Mouse (Mus musculus): ENCODE measurements around the gene Natd1. TPM values are rescaled to one million over a fixed set of nuclear protein-coding genes. Genes with fewer than 3 reads are reported as not detected.

Gene Natd1
- total RNA-seq, 2 experiments from 2014 or later: 0.67 to 2.3 TPM

Other genes starting within 250 kb of the Natd1 start
- gene Llgl1, start 215.0 kb downstream of the Natd1 start, total RNA-seq (2015): 5.4 and 5.6 TPM in 2 replicates
- gene Llgl1, start 215.0 kb downstream of the Natd1 start, total RNA-seq (2017): 4.1 and 6.7 TPM in 2 replicates
- 62.6 and 80.2 TPM in 2 replicates for gene Flii, start 187.5 kb downstream of the Natd1 start, total RNA-seq (2015)
- gene Flii, start 187.5 kb downstream of the Natd1 start, total RNA-seq (2017): 133 and 138 TPM in 2 replicates
- 2.2 and 2.4 TPM in 2 replicates for gene Mief2, start 186.4 kb downstream of the Natd1 start, total RNA-seq (2015)
- gene Mief2, start 186.4 kb downstream of the Natd1 start, total RNA-seq (2017): 3.8 and 4.6 TPM in 2 replicates
- gene Top3a, start 137.4 kb downstream of the Natd1 start, total RNA-seq (2015): 9.8 and 13.4 TPM in 2 replicates
- 21.2 and 23.0 TPM in 2 replicates for gene Top3a, start 137.4 kb downstream of the Natd1 start, total RNA-seq (2017)
- 31.5 and 36.2 TPM in 2 replicates for gene Smcr8, start 137.2 kb downstream of the Natd1 start, total RNA-seq (2015)
- gene Smcr8, start 137.2 kb downstream of the Natd1 start, total RNA-seq (2017): 12.7 and 16.3 TPM in 2 replicates
- 36.8 and 39.8 TPM in 2 replicates for gene Shmt1, start 103.0 kb downstream of the Natd1 start, total RNA-seq (2015)
- 106 and 129 TPM in 2 replicates for gene Shmt1, start 103.0 kb downstream of the Natd1 start, total RNA-seq (2017)
- 14.4 and 15.3 TPM in 2 replicates for gene Dhrs7b, start 84.1 kb downstream of the Natd1 start, total RNA-seq (2015)
- gene Dhrs7b, start 84.1 kb downstream of the Natd1 start, total RNA-seq (2017): 14.2 and 19.3 TPM in 2 replicates
- gene Tmem11, start 35.5 kb downstream of the Natd1 start, total RNA-seq (2015): 23.9 and 30.3 TPM in 2 replicates
- gene Tmem11, start 35.5 kb downstream of the Natd1 start, total RNA-seq (2017): 66.9 and 71.3 TPM in 2 replicates
- 29.9 and 32.7 TPM in 2 replicates for gene Map2k3, start 17.3 kb upstream of the Natd1 start, total RNA-seq (2015)
- gene Map2k3, start 17.3 kb upstream of the Natd1 start, total RNA-seq (2017): 13.5 and 17.5 TPM in 2 replicates
- not detected in 2 replicates for gene Kcnj12, start 107.8 kb upstream of the Natd1 start, total RNA-seq (2015)
- not detected in 2 replicates for gene Kcnj12, start 107.8 kb upstream of the Natd1 start, total RNA-seq (2017)
- gene Tnfrsf13b, start 212.0 kb upstream of the Natd1 start, total RNA-seq (2015): 39.9 and 42.4 TPM in 2 replicates
- 55.3 and 64.2 TPM in 2 replicates for gene Tnfrsf13b, start 212.0 kb upstream of the Natd1 start, total RNA-seq (2017)